Mouse (Mus musculus): ENCODE measurements around the gene Neurl3. TPM values are rescaled to one million over a fixed set of nuclear protein-coding genes. Genes with fewer than 3 reads are reported as not detected.
A peak's percentile ranks its signal among the peaks of the same experiment; 100 is the strongest.

Neurl3 gene
- polyA plus RNA-seq, 2 experiments, result 1.8 to 3.0 TPM

GRCm38 (mm10) chr1:36307495-36308280 is 33.2 kb upstream of the Neurl3 start, which contains the start of gene Arid5a:
Gene Arid5a, plus strand, starts transcription at chr1:36307733.
- peak; percentile 99 for TF ChIP-seq POLR2A (IDR thresholded peaks at IDR 0.05; ENCODE audit: borderline replicate concordance, extremely low read depth, insufficient read depth, insufficient read length)
- Histone ChIP-seq H3K27ac (replicated peaks; ENCODE audit: low read depth, low read length) (peak within 1 kb of the TSS; percentile 33; the same call in 1 of the 2 replicates), H3K36me3 (ENCODE audit: control insufficient read depth, insufficient read depth, low read length) (no peaks in the 10 kb centered on the region), H3K4me3 (replicated peaks; ENCODE audit: low read length) (peak within 1 kb of the TSS; percentile 62), H3K4me1 (ENCODE audit: control insufficient read depth, insufficient read depth, low read length) (peaks cover 25% of the 10 kb centered on the region), H3K4me2 (replicated peaks; ENCODE audit: low read depth, low read length, severe bottlenecking) (peak within 1 kb of the TSS; percentile 93), H3K9ac (ENCODE audit: low read depth, low read length, severe bottlenecking) (peak within 1 kb of the TSS; percentile 62), H3K27me3 (ENCODE audit: control insufficient read depth, insufficient read depth, low read length) (peaks cover 15% of the 10 kb centered on the region; the same call in 1 of the 2 replicates), H3K9me3 (ENCODE audit: control insufficient read depth, low read length) (no peaks in the 10 kb centered on the region)
- under 1% methylated on average over 62 of the region's 65 CpGs for whole genome bisulfite sequencing
- ATAC-seq (ENCODE audit: low FRiP score, low read depth) (peak; percentile 91), DNase-seq (ENCODE audit: low spot score) (peak; percentile 94)

GRCm38 (mm10) chr1:36307121-36307494 is 32.6 kb upstream of the Neurl3 start:
- Histone ChIP-seq H3K4me1 (ENCODE audit: control insufficient read depth, insufficient read depth, low read length) (peaks cover 25% of the 10 kb centered on the region), H3K4me3 (replicated peaks; ENCODE audit: low read length) (no peak overlapping the region), H3K27ac (replicated peaks; ENCODE audit: low read depth, low read length) (no peak overlapping the region), H3K9ac (ENCODE audit: low read depth, low read length, severe bottlenecking) (no peak overlapping the region), H3K36me3 (ENCODE audit: control insufficient read depth, insufficient read depth, low read length) (no peaks in the 10 kb centered on the region), H3K4me2 (replicated peaks; ENCODE audit: low read depth, low read length, severe bottlenecking) (no peak overlapping the region), H3K9me3 (ENCODE audit: control insufficient read depth, low read length) (no peaks in the 10 kb centered on the region), H3K27me3 (ENCODE audit: control insufficient read depth, insufficient read depth, low read length) (peaks cover 15% of the 10 kb centered on the region; the same call in 1 of the 2 replicates)
- TF ChIP-seq POLR2A (IDR thresholded peaks at IDR 0.05; ENCODE audit: borderline replicate concordance, extremely low read depth, insufficient read depth, insufficient read length), result no peak
- DNase-seq (ENCODE audit: low spot score), result no peak
- 71% methylated on average over 7 of the region's 7 CpGs for WGBS
- no peak for ATAC-seq (ENCODE audit: low FRiP score, low read depth)

- Histone ChIP-seq H3K36me3 (ENCODE audit: control insufficient read depth, insufficient read depth, low read length) (no peaks in the 10 kb centered on the region), H3K4me3 (replicated peaks; ENCODE audit: low read length) (no peak overlapping the region), H3K27me3 (ENCODE audit: control insufficient read depth, insufficient read depth, low read length) (peaks cover 15% of the 10 kb centered on the region; the same call in 1 of the 2 replicates), H3K4me1 (ENCODE audit: control insufficient read depth, insufficient read depth, low read length) (peaks cover 25% of the 10 kb centered on the region), H3K27ac (replicated peaks; ENCODE audit: low read depth, low read length) (no peak overlapping the region), H3K9me3 (ENCODE audit: control insufficient read depth, low read length) (no peaks in the 10 kb centered on the region), H3K4me2 (replicated peaks; ENCODE audit: low read depth, low read length, severe bottlenecking) (no peak overlapping the region), H3K9ac (ENCODE audit: low read depth, low read length, severe bottlenecking) (no peak overlapping the region)
- WGBS, result 44% methylated on average over 6 of the region's 6 CpGs
- TF ChIP-seq POLR2A (IDR thresholded peaks at IDR 0.05; ENCODE audit: borderline replicate concordance, extremely low read depth, insufficient read depth, insufficient read length), result no peak
- no peak for ATAC-seq (ENCODE audit: low FRiP score, low read depth)
- DNase-seq (ENCODE audit: low spot score), result no peak
Observed at GRCm38 (mm10) chr1:36306120-36306519, 31.6 kb upstream of the Neurl3 start.

- 57% methylated on average over 7 of the region's 7 CpGs for WGBS
- peak; percentile 16 for DNase-seq (ENCODE audit: low spot score)
Observed at GRCm38 (mm10) chr1:36304764-36305163, 30.3 kb upstream of the Neurl3 start.

GRCm38 (mm10) chr1:36303381-36304320 is 29.2 kb upstream of the Neurl3 start:
- WGBS, result 10% methylated on average over 29 of the region's 30 CpGs
- peak; percentile 91 for DNase-seq (ENCODE audit: low spot score)
- no peaks in the 10 kb centered on the region for H3K36me3 ChIP-seq (ENCODE audit: control insufficient read depth, insufficient read depth, low read length)
- TF ChIP-seq POLR2A (IDR thresholded peaks at IDR 0.05; ENCODE audit: borderline replicate concordance, extremely low read depth, insufficient read depth, insufficient read length), result no peak
- peak overlapping the region; percentile 55; the same call in 1 of the 2 replicates for H3K27ac ChIP-seq (replicated peaks; ENCODE audit: low read depth, low read length)
- H3K27me3 ChIP-seq (ENCODE audit: control insufficient read depth, insufficient read depth, low read length), result peaks cover 5% of the 10 kb centered on the region; the same call in 1 of the 2 replicates
- peak overlapping the region; percentile 58 for H3K4me2 ChIP-seq (replicated peaks; ENCODE audit: low read depth, low read length, severe bottlenecking)
- ATAC-seq (ENCODE audit: low FRiP score, low read depth), result peak; percentile 58
- peaks cover 14% of the 10 kb centered on the region for H3K4me1 ChIP-seq (ENCODE audit: control insufficient read depth, insufficient read depth, low read length)
- H3K4me3 ChIP-seq (replicated peaks; ENCODE audit: low read length), result peak overlapping the region; percentile 36
- H3K9me3 ChIP-seq (ENCODE audit: control insufficient read depth, low read length), result no peaks in the 10 kb centered on the region
- peak overlapping the region; percentile 40 for H3K9ac ChIP-seq (ENCODE audit: low read depth, low read length, severe bottlenecking)

More at GRCm38 (mm10) chr1:36304764-36305163, 30.3 kb upstream of the Neurl3 start:
- no peak overlapping the region for H3K9ac ChIP-seq (ENCODE audit: low read depth, low read length, severe bottlenecking)
- H3K27ac ChIP-seq (replicated peaks; ENCODE audit: low read depth, low read length), result no peak overlapping the region
- ATAC-seq (ENCODE audit: low FRiP score, low read depth), result no peak
- H3K4me1 ChIP-seq (ENCODE audit: control insufficient read depth, insufficient read depth, low read length), result peaks cover 25% of the 10 kb centered on the region
- H3K27me3 ChIP-seq (ENCODE audit: control insufficient read depth, insufficient read depth, low read length), result peaks cover 15% of the 10 kb centered on the region; the same call in 1 of the 2 replicates
- H3K36me3 ChIP-seq (ENCODE audit: control insufficient read depth, insufficient read depth, low read length), result no peaks in the 10 kb centered on the region
- H3K4me2 ChIP-seq (replicated peaks; ENCODE audit: low read depth, low read length, severe bottlenecking), result no peak overlapping the region
- no peaks in the 10 kb centered on the region for H3K9me3 ChIP-seq (ENCODE audit: control insufficient read depth, low read length)
- no peak for TF ChIP-seq POLR2A (IDR thresholded peaks at IDR 0.05; ENCODE audit: borderline replicate concordance, extremely low read depth, insufficient read depth, insufficient read length)
- no peak overlapping the region for H3K4me3 ChIP-seq (replicated peaks; ENCODE audit: low read length)

All from limb, embryonic 14.5 days (tissue).